Mouse (Mus musculus) embryonic facial prominence, embryonic 15.5 days (tissue): Measurements from ENCODE around the gene Hist1h1a. TPM values are rescaled to one million over a fixed set of nuclear protein-coding genes. Genes with fewer than 3 reads are reported as not detected.

Source experiments
- ATAC-seq: fragments of 200-750 bp; cut with Nextera tagmentation; 2 replicates; pipeline ENCODE4 v1.8.0; 2017; ENCODE audit warnings: low read depth, moderate TSS enrichment; ENCODE audit not compliant: insufficient number of reproducible peaks, low FRiP score, low TSS enrichment
- H3K27ac ChIP-seq: fragments of 300-500 bp; sonication (generic); replicated peaks from 2 replicates; pipeline ENCODE4 v1.5.1; 2015; ENCODE audit warnings: mild to moderate bottlenecking, inconsistent platforms
- H3K27me3 ChIP-seq: fragments of 300-500 bp; sonication (generic); 2 replicates; pipeline ENCODE4 v1.6.1; 2015; ENCODE audit warnings: inconsistent platforms
- H3K36me3 ChIP-seq: fragments of 300-500 bp; sonication (generic); 2 replicates; pipeline ENCODE4 v1.6.1; 2015; ENCODE audit warnings: mild to moderate bottlenecking, inconsistent platforms
- H3K4me1 ChIP-seq: fragments of 300-500 bp; sonication (generic); 2 replicates; pipeline ENCODE4 v1.6.1; 2015; ENCODE audit warnings: inconsistent platforms
- H3K4me2 ChIP-seq: fragments of 300-500 bp; sonication (generic); replicated peaks from 2 replicates; pipeline ENCODE4 v1.6.1; 2015; ENCODE audit warnings: mild to moderate bottlenecking, inconsistent platforms
- H3K4me3 ChIP-seq: fragments of 300-500 bp; sonication (generic); replicated peaks from 2 replicates; pipeline ENCODE4 v1.5.1; 2015; ENCODE audit warnings: mild to moderate bottlenecking, inconsistent platforms
- H3K9ac ChIP-seq: fragments of 300-500 bp; sonication (generic); 2 replicates; pipeline ENCODE4 v1.6.1; 2015; ENCODE audit warnings: inconsistent platforms
- H3K9me3 ChIP-seq: fragments of 300-500 bp; sonication (generic); replicated peaks from 2 replicates; pipeline ENCODE4 v1.6.1; 2016; ENCODE audit warnings: inconsistent platforms
- WGBS: fragments of 180-500 bp; shearing (Covaris S2); methylation state at CpG from one replicate; pipeline ENCODE4 v1.1.7; 2015; 5-methylcytosine and 5-hydroxymethylcytosine counted together
- microRNA-seq: library from miRNA; unstranded; fragments of <30 nt; microRNA quantifications from one replicate; pipeline ENCODE4, GENCODE M21; 2016; ENCODE audit warnings: borderline number of aligned reads
- polyA plus RNA-seq: library from polyadenylated mRNA; unstranded; fragments of >200 nt; fragmentation: Nextera tagmentation; extraction: Ambion mirVana; gene quantifications from 2 replicates; pipeline ENCODE4 v1.2.1, GENCODE M21; 2015

Gene Hist1h1a
- polyA plus RNA-seq, 1 experiment from 2014 or later: 1.8 TPM

DNA sequence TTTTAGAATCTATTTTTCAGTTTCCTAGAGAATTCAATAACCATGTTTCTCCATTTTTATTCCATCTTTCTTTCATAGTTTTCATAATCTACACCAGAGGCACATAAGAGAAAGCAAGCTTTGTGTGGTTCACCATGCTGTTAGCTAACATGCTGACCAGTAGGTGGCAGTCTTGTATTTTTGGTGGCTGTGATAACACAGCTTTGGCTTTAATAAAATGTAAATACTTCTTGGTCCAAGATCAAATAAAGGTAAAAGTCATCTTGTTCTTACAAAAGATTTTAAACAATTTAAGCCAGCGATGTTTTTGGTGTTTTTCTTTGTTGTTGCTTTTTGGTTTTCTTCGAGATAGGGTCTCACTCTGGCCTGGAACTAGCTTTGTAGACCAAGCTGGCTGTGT lies 29.1 kb downstream of the Hist1h1a start:
- H3K4me2 ChIP-seq: no peak overlapping the region
- H3K9me3 ChIP-seq: no peaks in the 10 kb centered on the region
- H3K27ac ChIP-seq: no peak overlapping the region
- no peak overlapping the region for H3K9ac ChIP-seq
- H3K4me1 ChIP-seq: no peaks in the 10 kb centered on the region
- 29% methylated on average over 2 of the region's 2 CpGs for WGBS
- no peak for ATAC-seq
- no peaks in the 10 kb centered on the region for H3K27me3 ChIP-seq
- H3K36me3 ChIP-seq: no peaks in the 10 kb centered on the region
- H3K4me3 ChIP-seq: no peak overlapping the region

DNA sequence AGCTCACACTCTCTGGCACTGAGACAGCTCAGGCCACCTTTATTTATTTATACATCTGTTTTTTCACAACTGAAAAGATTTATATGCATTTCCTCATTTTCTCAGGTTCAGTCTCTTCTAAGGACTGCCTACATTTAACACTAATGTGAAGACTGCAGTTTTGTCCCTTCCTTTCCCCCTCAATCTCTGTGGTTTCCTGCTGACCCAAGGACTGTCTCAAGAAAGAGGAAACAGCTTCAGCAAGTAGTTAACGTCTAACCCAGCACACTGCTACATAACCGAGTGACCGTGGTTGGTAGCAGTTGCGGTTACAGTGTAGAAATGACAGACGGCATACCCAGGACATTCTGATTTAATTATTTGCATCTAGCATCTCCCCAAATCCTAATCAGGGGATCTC lies 35.9 kb downstream of the Hist1h1a start:
- no peak overlapping the region for H3K4me3 ChIP-seq
- no peaks in the 10 kb centered on the region; the same call in 1 of the 2 replicates for H3K27me3 ChIP-seq
- no peak overlapping the region for H3K4me2 ChIP-seq
- no peaks in the 10 kb centered on the region for H3K9me3 ChIP-seq
- no peak for ATAC-seq
- H3K4me1 ChIP-seq: no peaks in the 10 kb centered on the region
- 54% methylated on average over 5 of the region's 5 CpGs for WGBS
- H3K27ac ChIP-seq: no peak overlapping the region
- H3K36me3 ChIP-seq: no peaks in the 10 kb centered on the region
- no peak overlapping the region for H3K9ac ChIP-seq

DNA sequence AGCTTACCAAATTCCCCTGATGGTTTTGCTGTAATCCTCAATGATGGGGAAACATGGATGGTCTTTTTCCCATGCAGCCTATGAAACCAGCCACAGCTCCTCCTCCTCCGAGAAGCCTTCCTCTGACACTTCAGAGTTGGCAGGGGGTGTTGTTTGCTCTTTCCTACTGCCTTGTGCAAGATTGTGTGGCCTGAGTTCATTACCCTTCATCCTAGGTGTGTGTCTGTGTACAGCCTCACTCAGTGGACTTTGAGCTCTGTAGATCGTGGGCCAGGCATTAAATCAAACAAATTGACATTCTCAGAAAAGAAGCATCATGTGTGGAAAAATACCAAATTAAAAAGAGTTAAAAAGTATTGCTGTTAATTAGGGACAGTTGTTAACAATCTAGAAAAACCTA lies 41.1 kb downstream of the Hist1h1a start:
- H3K9me3 ChIP-seq: no peaks in the 10 kb centered on the region
- H3K27me3 ChIP-seq: no peaks in the 10 kb centered on the region; the same call in 1 of the 2 replicates
- ATAC-seq: no peak
- no peak overlapping the region for H3K9ac ChIP-seq
- 80% methylated on average over 2 of the region's 2 CpGs for WGBS
- H3K4me2 ChIP-seq: no peak overlapping the region
- no peak overlapping the region for H3K4me3 ChIP-seq
- H3K4me1 ChIP-seq: no peaks in the 10 kb centered on the region
- no peaks in the 10 kb centered on the region for H3K36me3 ChIP-seq
- H3K27ac ChIP-seq: no peak overlapping the region

DNA sequence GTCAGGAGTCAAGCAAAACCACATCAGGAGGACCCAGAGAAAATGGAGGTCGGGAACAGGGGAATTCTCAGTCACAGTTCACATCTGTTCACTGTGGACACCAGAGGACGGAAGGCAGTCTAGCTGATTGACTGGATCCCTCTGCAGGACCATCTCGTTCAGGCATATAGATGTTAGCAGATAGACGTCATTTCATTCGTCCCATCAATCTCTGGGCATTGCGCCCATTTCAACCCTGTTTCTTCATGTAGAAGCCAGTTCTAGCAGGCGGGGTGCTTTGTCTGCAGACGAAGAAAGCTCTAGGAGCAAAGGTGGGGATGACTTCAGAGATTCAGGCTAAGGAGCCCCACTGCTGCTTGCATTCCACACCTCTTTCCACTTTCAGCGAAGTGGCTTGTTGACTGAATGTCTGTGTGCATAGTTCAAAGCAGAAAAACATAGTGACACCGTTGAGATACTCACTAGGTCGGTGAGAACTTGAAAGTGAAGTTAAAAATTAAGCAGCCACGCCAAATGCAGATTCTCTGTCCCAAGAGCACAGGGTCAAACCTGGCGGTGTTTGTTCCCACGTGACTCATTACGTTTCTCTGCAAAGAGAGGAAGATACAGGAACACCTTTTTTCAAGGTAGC lies 43.1 kb downstream of the Hist1h1a start, which contains the start of gene Slc17a2:
Slc17a2 (plus strand) TSS at position 572 of the 631 bp plus-strand sequence.
- H3K36me3 ChIP-seq: no peaks in the 10 kb centered on the region
- no peak within 1 kb of the TSS for H3K4me2 ChIP-seq
- H3K9ac ChIP-seq: no peak within 1 kb of the TSS
- H3K4me1 ChIP-seq: no peaks in the 10 kb centered on the region
- no peak within 1 kb of the TSS for H3K27ac ChIP-seq
- ATAC-seq: no peak
- H3K27me3 ChIP-seq: no peaks in the 10 kb centered on the region; the same call in 1 of the 2 replicates
- H3K9me3 ChIP-seq: no peaks in the 10 kb centered on the region
- no peak within 1 kb of the TSS for H3K4me3 ChIP-seq
- 83% methylated on average over 15 of the region's 15 CpGs for WGBS

Small RNA genes lying within 50 kb of the gene (microRNA-seq; reads per million reads assigned to microRNA genes)
- gene Gm44314 (not detected), gene Gm44484 (not detected)

Other genes with a start within 250 kb of the Hist1h1a start
- gene Hist1h4h, start 232.6 kb upstream of the Hist1h1a start, polyA plus RNA-seq: 6.1 and 7.1 TPM in 2 replicates
- gene Hist1h2af, start 229.8 kb upstream of the Hist1h1a start, polyA plus RNA-seq: 2.7 and 3.4 TPM in 2 replicates
- 3.2 and 5.3 TPM in 2 replicates for gene Hist1h3g, start 228.2 kb upstream of the Hist1h1a start, polyA plus RNA-seq
- 1.0 and 1.1 TPM in 2 replicates for gene Hist1h2bh, start 220.3 kb upstream of the Hist1h1a start, polyA plus RNA-seq
- 0.25 and 0.37 TPM in 2 replicates for gene Hist1h3f, start 219.6 kb upstream of the Hist1h1a start, polyA plus RNA-seq
- 1.1 and 1.7 TPM in 2 replicates for gene Hist1h4f, start 212.0 kb upstream of the Hist1h1a start, polyA plus RNA-seq
- 0.44 and 0.55 TPM in 2 replicates for gene Hist1h1d, start 210.4 kb upstream of the Hist1h1a start, polyA plus RNA-seq
- gene Hist1h3e, start 201.3 kb upstream of the Hist1h1a start, polyA plus RNA-seq: 3.7 and 4.4 TPM in 2 replicates
- gene Hist1h2ae, start 192.4 kb upstream of the Hist1h1a start, polyA plus RNA-seq: 53.3 and 77.8 TPM in 2 replicates
- 6.5 and 8.3 TPM in 2 replicates for gene Hist1h2bg, start 192.3 kb upstream of the Hist1h1a start, polyA plus RNA-seq
- gene Hist1h2bf, start 189.5 kb upstream of the Hist1h1a start, polyA plus RNA-seq: 2.8 and 3.7 TPM in 2 replicates
- 1.8 and 3.9 TPM in 2 replicates for gene Hist1h2ad, start 189.3 kb upstream of the Hist1h1a start, polyA plus RNA-seq
- gene Hist1h3d, start 187.9 kb upstream of the Hist1h1a start, polyA plus RNA-seq: 5.0 and 6.0 TPM in 2 replicates
- 86.2 and 107 TPM in 2 replicates for gene Hist1h4d, start 182.1 kb upstream of the Hist1h1a start, polyA plus RNA-seq
- 2.7 and 3.6 TPM in 2 replicates for gene Hist1h2be, start 142.5 kb upstream of the Hist1h1a start, polyA plus RNA-seq
- 14.7 and 20.7 TPM in 2 replicates for gene Hist1h1e, start 141.1 kb upstream of the Hist1h1a start, polyA plus RNA-seq
- 1.1 and 1.3 TPM in 2 replicates for gene Hist1h2ac, start 79.7 kb upstream of the Hist1h1a start, polyA plus RNA-seq
- 63.3 and 66.8 TPM in 2 replicates for gene Hist1h2bc, start 79.5 kb upstream of the Hist1h1a start, polyA plus RNA-seq
- not detected in 2 replicates for gene Hist1h1t, start 67.9 kb upstream of the Hist1h1a start, polyA plus RNA-seq
- gene Hist1h4c, start 65.2 kb upstream of the Hist1h1a start, polyA plus RNA-seq: 4.2 and 5.3 TPM in 2 replicates
- gene Hfe, start 52.8 kb upstream of the Hist1h1a start, polyA plus RNA-seq: 8.7 and 13.0 TPM in 2 replicates
- 36.4 TPM in 2 replicates for gene Hist1h1c, start 24.9 kb upstream of the Hist1h1a start, polyA plus RNA-seq
- 3.5 and 4.8 TPM in 2 replicates for gene Hist1h3c, start 18.1 kb upstream of the Hist1h1a start, polyA plus RNA-seq
- 2.0 and 2.1 TPM in 2 replicates for gene Hist1h2bb, start 16.9 kb upstream of the Hist1h1a start, polyA plus RNA-seq
- gene Hist1h2ab, start 12.5 kb upstream of the Hist1h1a start, polyA plus RNA-seq: 23.1 and 38.3 TPM in 2 replicates
- gene Hist1h3b, start 11.4 kb upstream of the Hist1h1a start, polyA plus RNA-seq: 8.4 and 9.7 TPM in 2 replicates
- gene Hist1h4b, start 6.7 kb upstream of the Hist1h1a start, polyA plus RNA-seq: 2.6 and 3.0 TPM in 2 replicates
- gene Hist1h4a, start 2.4 kb upstream of the Hist1h1a start, polyA plus RNA-seq: 0.39 and 0.42 TPM in 2 replicates
- 2.3 and 3.5 TPM in 2 replicates for gene Hist1h3a, start 1.3 kb upstream of the Hist1h1a start, polyA plus RNA-seq
- not detected in 2 replicates for gene Trim38, start 6.2 kb downstream of the Hist1h1a start, polyA plus RNA-seq
- not detected in 2 replicates for gene Slc17a2, start 43.3 kb downstream of the Hist1h1a start, polyA plus RNA-seq
- not detected in 2 replicates for gene Slc17a3, start 75.8 kb downstream of the Hist1h1a start, polyA plus RNA-seq
- gene Slc17a1, start 104.1 kb downstream of the Hist1h1a start, polyA plus RNA-seq: not detected in 2 replicates
- gene Slc17a4, start 151.3 kb downstream of the Hist1h1a start, polyA plus RNA-seq: not detected in 2 replicates
- not detected in 2 replicates for gene Hist1h2ba, start 170.5 kb downstream of the Hist1h1a start, polyA plus RNA-seq
- not detected in 2 replicates for gene Hist1h2aa, start 170.8 kb downstream of the Hist1h1a start, polyA plus RNA-seq
- gene Scgn, start 227.5 kb downstream of the Hist1h1a start, polyA plus RNA-seq: 0.42 and 0.63 TPM in 2 replicates